Mouse (Mus musculus): ENCODE measurements at regions not wholly inside any gene's neighbourhood (a gene's known extent, or its start where the extent isn't known, plus 50 kb on each side); places are given as distances from the start of the nearest gene placed in this dataset.
A peak's percentile ranks its signal among the peaks of the same experiment; 100 is the strongest.
"Not testable (repeated sequence)": the region's sequence is repeated elsewhere in the genome, so short reads cannot be mapped to it uniquely, and the experiment has no call there.

DNA sequence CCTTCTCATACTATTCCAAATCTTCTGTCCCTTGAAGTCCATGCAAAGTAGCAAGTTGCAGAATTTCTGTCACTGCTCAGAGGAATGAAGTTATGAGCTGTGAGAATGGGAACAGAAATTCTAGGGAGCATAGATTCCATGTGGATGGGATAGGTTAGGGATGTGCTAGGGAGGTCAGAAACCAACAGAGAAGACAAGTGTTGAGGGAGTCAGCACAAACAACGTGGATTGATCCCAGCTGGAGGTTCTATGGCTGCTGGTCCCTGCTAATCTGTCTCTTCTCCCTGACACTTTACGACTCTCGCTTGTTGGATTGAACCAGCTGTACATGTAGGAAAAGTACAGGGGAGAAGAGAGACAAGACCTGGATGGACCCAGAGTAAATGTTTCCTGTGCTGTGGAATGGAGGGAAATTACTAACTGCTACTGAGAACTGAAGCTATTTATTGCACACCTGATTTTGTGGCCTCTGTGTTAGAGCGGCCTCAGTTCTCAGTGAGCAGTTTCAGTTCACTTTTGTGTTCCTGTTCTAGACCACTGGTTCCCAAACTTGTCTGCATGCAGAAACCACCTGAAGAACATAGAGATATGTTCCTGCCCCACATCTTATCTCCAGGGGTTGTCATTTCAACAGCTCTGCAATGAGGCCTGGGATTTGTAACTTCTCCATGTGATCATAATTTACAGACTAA lies 151.0 kb downstream of the Ube2e3 start:
- no peak for DNase-seq (ENCODE audit: extremely low spot score in 1 of 2, low spot score in 1 of 2)

GRCm38 (mm10) chr2:79022954-79023353 lies 155.0 kb downstream of the Ube2e3 start:
- no peak for DNase-seq (ENCODE audit: extremely low spot score in 1 of 2, low spot score in 1 of 2)

DNA sequence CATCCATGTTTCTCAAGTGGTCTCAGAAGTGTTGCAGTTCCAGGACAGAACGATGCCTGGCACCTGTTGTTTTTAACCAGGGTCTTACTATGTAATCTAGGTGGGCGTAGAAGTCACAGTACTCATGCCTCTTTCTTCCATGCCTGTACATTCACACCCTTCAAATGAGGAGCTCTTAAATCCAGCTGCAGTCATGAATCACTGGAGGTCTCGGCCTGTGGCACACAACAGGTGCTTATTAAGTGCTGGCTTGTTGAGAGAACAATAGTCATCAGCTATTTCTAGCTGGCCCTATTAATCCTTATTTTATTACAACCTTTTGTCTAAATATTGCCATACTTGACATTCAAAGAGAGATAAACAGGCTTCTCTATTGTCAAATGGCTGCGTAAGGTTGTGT lies 157.8 kb downstream of the Ube2e3 start:
- no peak for DNase-seq (ENCODE audit: extremely low spot score in 1 of 2, low spot score in 1 of 2)

GRCm38 (mm10) chr2:79030990-79031389 lies 163.1 kb downstream of the Ube2e3 start:
- DNase-seq (ENCODE audit: extremely low spot score in 1 of 2, low spot score in 1 of 2) = no peak

GRCm38 (mm10) chr2:79036296-79036695 lies 168.4 kb downstream of the Ube2e3 start:
- DNase-seq (ENCODE audit: extremely low spot score in 1 of 2, low spot score in 1 of 2) = no peak

DNA sequence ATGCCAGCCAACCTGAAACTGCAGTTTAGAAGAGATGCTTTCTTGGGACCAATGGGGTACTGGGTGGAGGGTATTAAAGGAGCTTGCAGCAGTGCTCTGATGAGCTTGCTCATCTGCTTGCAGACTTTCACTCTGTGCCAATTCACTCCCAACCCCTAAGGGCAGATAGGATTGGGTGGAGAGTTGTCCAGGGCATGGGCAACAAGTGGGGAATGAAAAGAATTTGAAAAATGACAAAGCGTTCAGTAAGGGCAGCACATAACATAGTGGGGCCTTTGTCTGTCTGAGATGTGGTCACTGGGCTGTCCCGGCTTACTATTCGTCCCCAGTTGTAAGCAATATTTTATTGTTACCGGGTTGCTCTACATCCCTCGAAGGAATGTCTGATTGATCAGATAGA lies 170.7 kb downstream of the Ube2e3 start:
- DNase-seq (ENCODE audit: extremely low spot score in 1 of 2, low spot score in 1 of 2) = no peak

GRCm38 (mm10) chr2:79044804-79045203 lies 176.9 kb downstream of the Ube2e3 start:
- DNase-seq (ENCODE audit: extremely low spot score in 1 of 2, low spot score in 1 of 2) = not testable (repeated sequence)

- no peak for DNase-seq (ENCODE audit: extremely low spot score in 1 of 2, low spot score in 1 of 2)
These were observed 177.6 kb downstream of the Ube2e3 start for GRCm38 (mm10) chr2:79045508-79045907.

DNA sequence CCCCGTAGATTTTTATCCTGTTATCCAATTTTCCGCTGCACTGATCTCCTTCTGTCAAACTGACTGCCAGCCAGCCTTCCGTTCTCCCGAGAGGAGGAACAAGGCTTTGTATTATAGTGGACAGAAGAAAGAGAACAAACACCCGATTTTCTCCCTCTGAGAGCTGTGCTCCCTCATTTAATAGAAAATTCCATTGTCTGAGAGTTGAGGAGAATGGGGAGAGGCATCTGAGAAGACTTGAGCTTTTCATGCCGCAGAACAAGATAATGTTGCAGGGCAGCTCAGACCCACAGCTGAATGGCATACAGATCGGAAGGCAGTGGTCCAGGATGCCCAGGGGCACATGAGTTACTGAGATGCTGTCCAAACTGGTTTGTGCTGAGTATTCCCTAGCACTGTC lies 180.1 kb downstream of the Ube2e3 start:
- DNase-seq (ENCODE audit: extremely low spot score in 1 of 2, low spot score in 1 of 2) = peak in 1 of 2 experiments; percentile 15

GRCm38 (mm10) chr2:79048777-79049537 lies 181.0 kb downstream of the Ube2e3 start:
- no peak for DNase-seq (ENCODE audit: extremely low spot score in 1 of 2, low spot score in 1 of 2)

GRCm38 (mm10) chr2:79050495-79051046 lies 182.6 kb downstream of the Ube2e3 start:
- no peak for DNase-seq (ENCODE audit: extremely low spot score in 1 of 2, low spot score in 1 of 2)

GRCm38 (mm10) chr2:79052226-79052625 lies 184.3 kb downstream of the Ube2e3 start:
- DNase-seq (ENCODE audit: extremely low spot score in 1 of 2, low spot score in 1 of 2) = no peak

GRCm38 (mm10) chr2:79056138-79056537 lies 188.2 kb downstream of the Ube2e3 start:
- peak in 1 of 2 experiments; percentile 22 for DNase-seq (ENCODE audit: extremely low spot score in 1 of 2, low spot score in 1 of 2)

DNA sequence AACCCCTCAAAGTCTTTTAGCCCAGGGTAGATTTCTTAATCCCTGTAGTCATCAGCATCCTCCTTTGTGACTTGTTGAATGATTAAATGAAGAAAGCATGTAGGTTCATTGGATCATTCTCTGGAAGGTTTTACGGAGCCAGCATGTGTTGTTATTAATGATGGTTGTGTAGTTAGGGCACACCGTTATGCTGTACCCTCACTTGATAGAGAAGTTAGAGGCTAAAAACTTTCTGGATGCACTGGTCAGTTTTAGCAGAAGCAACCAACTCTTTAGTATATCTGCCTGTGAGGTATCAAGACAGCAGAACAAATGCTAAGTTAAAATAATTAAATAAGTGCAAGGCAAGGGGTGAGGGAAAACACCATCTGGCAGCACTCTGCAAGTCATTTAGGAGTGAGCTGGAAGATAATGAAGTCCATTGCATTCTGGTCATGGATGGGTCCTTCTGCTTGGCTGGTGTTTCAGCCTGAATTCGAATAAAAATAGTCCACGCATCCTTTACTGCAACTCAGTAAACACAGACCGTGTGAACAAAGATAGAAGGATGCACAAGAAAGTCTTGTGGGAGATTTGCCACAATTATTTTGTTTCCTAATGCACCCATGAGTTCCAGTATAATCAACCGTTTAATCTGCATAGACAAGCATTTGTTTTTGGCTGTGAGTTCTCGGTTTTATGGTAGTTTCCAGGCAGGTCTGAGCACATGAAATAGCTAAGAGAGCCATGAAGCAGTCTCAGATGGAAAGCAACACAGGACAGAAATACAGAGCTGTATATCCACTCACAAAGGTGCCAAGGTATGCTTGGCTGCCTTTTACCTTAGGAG lies 191.4 kb downstream of the Ube2e3 start:
- DNase-seq (ENCODE audit: extremely low spot score in 1 of 2, low spot score in 1 of 2) = peak in 1 of 2 experiments; percentile 9

GRCm38 (mm10) chr2:79059944-79060238 lies 192.0 kb downstream of the Ube2e3 start:
- no peak for DNase-seq (ENCODE audit: extremely low spot score in 1 of 2, low spot score in 1 of 2)

GRCm38 (mm10) chr2:79060320-79060719 lies 192.4 kb downstream of the Ube2e3 start:
- DNase-seq (ENCODE audit: extremely low spot score in 1 of 2, low spot score in 1 of 2) = no peak

GRCm38 (mm10) chr2:79061645-79062044 lies 193.6 kb upstream of the Itga4 start:
- no peak for DNase-seq (ENCODE audit: extremely low spot score in 1 of 2, low spot score in 1 of 2)

- no peak for DNase-seq (ENCODE audit: extremely low spot score in 1 of 2, low spot score in 1 of 2)
These were observed 193.0 kb upstream of the Itga4 start for GRCm38 (mm10) chr2:79062196-79062636.

DNA sequence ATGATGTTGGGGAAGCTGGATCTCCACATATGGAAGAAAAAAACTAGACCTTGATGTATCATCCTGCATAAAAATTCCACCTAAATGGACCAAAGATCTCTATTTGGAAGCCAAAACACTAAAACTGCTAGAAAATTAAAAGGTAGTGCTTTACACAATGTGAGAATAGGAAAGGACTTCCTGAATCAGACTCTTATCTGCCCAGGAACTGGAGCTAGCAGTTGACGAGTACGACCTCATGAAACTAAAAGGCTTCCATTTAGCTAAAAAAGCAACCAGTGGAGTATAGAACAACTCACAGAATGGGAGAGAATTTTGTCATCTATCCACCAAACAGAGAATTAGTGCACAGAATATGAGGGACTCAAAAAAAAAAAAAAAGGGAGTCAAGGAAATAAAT lies 191.6 kb upstream of the Itga4 start:
- no peak for DNase-seq (ENCODE audit: extremely low spot score in 1 of 2, low spot score in 1 of 2)

DNA sequence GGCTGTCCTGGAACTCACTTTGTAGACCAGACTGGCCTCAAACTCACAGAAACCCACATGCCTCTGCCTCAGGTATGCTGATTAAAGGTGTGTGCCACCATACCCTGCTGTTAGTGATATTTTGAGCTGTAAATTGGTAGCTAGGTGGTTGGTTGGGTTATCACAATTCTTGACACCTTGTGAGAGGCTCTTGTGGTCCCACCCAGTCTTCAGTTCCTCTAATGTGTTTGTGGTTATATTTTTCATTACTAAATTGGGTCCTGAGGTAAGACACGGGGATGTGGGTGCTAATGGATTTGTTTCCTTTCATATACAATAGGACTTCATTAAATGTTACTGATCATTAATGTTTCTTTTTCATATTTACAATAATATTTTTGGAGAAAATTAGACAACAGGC lies 189.9 kb upstream of the Itga4 start:
- DNase-seq (ENCODE audit: extremely low spot score in 1 of 2, low spot score in 1 of 2) = no peak

DNA sequence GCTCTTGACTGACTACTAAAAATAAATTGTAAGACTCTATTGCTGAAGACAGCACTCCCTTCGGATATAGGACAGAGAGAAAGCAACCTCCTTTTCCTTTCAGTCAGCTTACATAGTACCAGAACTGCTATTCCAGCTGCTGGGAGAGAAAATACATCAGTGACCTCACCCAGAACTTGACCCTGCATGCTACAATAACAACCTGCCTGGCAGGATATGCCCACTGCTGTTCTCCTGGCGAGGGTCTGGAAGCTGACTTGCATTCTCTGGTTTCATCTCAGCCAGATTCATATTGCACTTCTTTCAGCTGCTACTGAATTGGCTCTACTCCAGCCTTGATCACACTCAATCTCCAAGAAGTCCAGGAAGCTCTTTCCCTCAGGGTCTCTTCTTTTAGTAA lies 179.1 kb upstream of the Itga4 start:
- DNase-seq (ENCODE audit: extremely low spot score in 1 of 2, low spot score in 1 of 2) = no peak
